Mouse (Mus musculus): Measurements from ENCODE around the gene Snapc3. TPM values are rescaled to one million over a fixed set of nuclear protein-coding genes. Genes with fewer than 3 reads are reported as not detected.

Snapc3 gene
- total and polyA plus RNA-seq, 3 experiments = 18.2 to 28.7 (median 18.8) TPM

GRCm38 (mm10) chr4:83396346-83396745 lies 21.2 kb upstream of the Snapc3 start:
- H3K4me3 ChIP-seq (replicated peaks in 1 of 3; ENCODE audit: low read depth in 2 of 3, low read length in 2 of 3, poor library complexity in 1 of 3) = no peak overlapping the region
- no peak overlapping the region for H3K4me2 ChIP-seq (ENCODE audit: insufficient read depth, low read depth, poor library complexity, severe bottlenecking)
- H3K9ac ChIP-seq (ENCODE audit: insufficient read depth, low read depth) = no peak overlapping the region
- H3K27me3 ChIP-seq (replicated peaks) = no peaks in the 10 kb centered on the region
- DNase-seq (ENCODE audit: extremely low read depth) = no peak
- no peaks in the 10 kb centered on the region for H3K4me1 ChIP-seq (ENCODE audit: control insufficient read depth in 1 of 2, insufficient read depth in 2 of 2)
- H3K79me2 ChIP-seq (replicated peaks; ENCODE audit: control insufficient read depth, extremely low read depth, insufficient read depth, poor library complexity, severe bottlenecking) = no peaks in the 10 kb centered on the region
- TF ChIP-seq JUND (conservative IDR thresholded peaks at IDR 0.05; ENCODE audit: low read depth, low read length) (no peak), JUN (IDR thresholded peaks at IDR 0.05; ENCODE audit: insufficient read depth, low read depth, low read length) (no peak), POLR2AphosphoS2 (IDR thresholded peaks at IDR 0.05; ENCODE audit: low read depth, low read length) (no peak), ZMIZ1 (IDR thresholded peaks at IDR 0.05; ENCODE audit: low read depth, low read length) (no peak), ZNF384 (IDR thresholded peaks at IDR 0.05; ENCODE audit: low read depth, low read length) (no peak), RAD21 (IDR thresholded peaks at IDR 0.05; ENCODE audit: low read depth, low read length) (no peak), IRF4 (IDR thresholded peaks at IDR 0.05; ENCODE audit: low read depth, low read length) (no peak), TBP (conservative IDR thresholded peaks at IDR 0.05; ENCODE audit: low read depth, low read length) (no peak)
- dilution Hi-C loops (cut with MboI; ENCODE audit: extremely low pct_ligation_motif_present, extremely low pct_unique_long_range_greater_than_20kb, low sequenced_read_pairs) (no loop called here), in situ Hi-C loops (cut with MboI; ENCODE audit: low pct_ligation_motif_present, low pct_unique_long_range_greater_than_20kb, low sequenced_read_pairs) (no loop called here)
- no peak overlapping the region for H3K27ac ChIP-seq (ENCODE audit: insufficient read depth, low read depth)
- no peaks in the 10 kb centered on the region for H3K9me3 ChIP-seq (replicated peaks; ENCODE audit: low read length)
- H3K36me3 ChIP-seq (replicated peaks in 1 of 2; ENCODE audit: control insufficient read depth in 1 of 2, insufficient read depth in 1 of 2, low read length in 1 of 2) = no peaks in the 10 kb centered on the region

DNA sequence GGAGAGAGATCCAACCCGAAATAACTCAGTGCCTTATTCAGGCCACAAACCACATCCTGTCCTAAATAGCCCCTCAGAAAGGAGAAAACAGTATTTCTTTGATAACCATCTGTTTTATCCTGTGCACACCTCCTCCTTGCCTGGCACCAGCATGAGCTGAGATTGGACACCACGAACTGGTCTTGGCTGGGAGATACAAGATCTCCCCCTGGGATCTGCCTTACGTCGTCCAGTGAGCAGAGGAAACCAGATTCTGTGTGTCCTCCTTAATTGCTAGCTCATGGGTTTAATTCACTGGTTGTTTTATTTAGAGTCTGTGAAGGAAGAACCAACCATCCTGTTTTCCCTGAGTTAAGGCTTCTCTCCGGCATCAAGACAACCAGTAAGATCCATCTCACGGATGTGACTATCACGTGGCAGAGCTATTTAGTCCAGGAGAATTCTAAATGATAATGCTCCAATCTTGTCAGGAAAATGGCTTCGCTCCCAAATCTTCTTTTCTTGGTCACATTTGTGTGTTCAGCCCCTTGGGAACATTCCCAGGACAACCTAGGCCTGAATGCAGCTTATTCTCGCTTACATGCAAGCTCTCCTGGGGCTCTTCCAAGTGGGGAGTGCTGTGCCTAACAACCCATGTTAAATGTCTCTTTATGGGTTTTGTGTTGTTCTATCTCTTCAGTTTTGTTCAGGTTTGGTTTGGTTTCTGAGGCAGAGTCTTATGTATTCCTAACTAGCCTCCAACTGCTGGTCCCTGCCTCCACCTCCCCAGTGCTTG lies 20.3 kb upstream of the Snapc3 start:
- Histone ChIP-seq H3K9ac (ENCODE audit: insufficient read depth, low read depth) (no peak overlapping the region), H3K27me3 (replicated peaks) (no peaks in the 10 kb centered on the region), H3K4me2 (ENCODE audit: insufficient read depth, low read depth, poor library complexity, severe bottlenecking) (no peak overlapping the region), H3K9me3 (replicated peaks; ENCODE audit: low read length) (no peaks in the 10 kb centered on the region), H3K4me3 (replicated peaks in 1 of 3; ENCODE audit: low read depth in 2 of 3, low read length in 2 of 3, poor library complexity in 1 of 3) (no peak overlapping the region), H3K79me2 (replicated peaks; ENCODE audit: control insufficient read depth, extremely low read depth, insufficient read depth, poor library complexity, severe bottlenecking) (no peaks in the 10 kb centered on the region), H3K27ac (ENCODE audit: insufficient read depth, low read depth) (no peak overlapping the region), H3K36me3 (replicated peaks in 1 of 2; ENCODE audit: control insufficient read depth in 1 of 2, insufficient read depth in 1 of 2, low read length in 1 of 2) (no peaks in the 10 kb centered on the region), H3K4me1 (ENCODE audit: control insufficient read depth in 1 of 2, insufficient read depth in 2 of 2) (no peaks in the 10 kb centered on the region)
- TF ChIP-seq KAT2A (IDR thresholded peaks at IDR 0.05; ENCODE audit: insufficient replicate concordance, low read length) = no peak
- no peak for TF ChIP-seq SMC3 (IDR thresholded peaks at IDR 0.05; ENCODE audit: low read depth, low read length)
- no peak for TF ChIP-seq ELF1 (IDR thresholded peaks at IDR 0.05; ENCODE audit: low read depth, low read length)
- TF ChIP-seq MAFK (IDR thresholded peaks at IDR 0.05; ENCODE audit: insufficient replicate concordance, low read length) = no peak
- TF ChIP-seq MAZ (IDR thresholded peaks at IDR 0.05; ENCODE audit: low read depth, low read length) = no peak
- TF ChIP-seq IRF4 (IDR thresholded peaks at IDR 0.05; ENCODE audit: low read depth, low read length) = no peak
- no peak for DNase-seq (ENCODE audit: extremely low read depth)
- in situ Hi-C loops (cut with MboI; ENCODE audit: low pct_ligation_motif_present, low pct_unique_long_range_greater_than_20kb, low sequenced_read_pairs) (no loop called here), dilution Hi-C loops (cut with MboI; ENCODE audit: extremely low pct_ligation_motif_present, extremely low pct_unique_long_range_greater_than_20kb, low sequenced_read_pairs) (no loop called here)

Measured in CH12.LX (cell line).